Mouse (Mus musculus): ENCODE results near the gene Gpr183. TPM values are rescaled to one million over a fixed set of nuclear protein-coding genes. Genes with fewer than 3 reads are reported as not detected.

Gene Gpr183
- polyA plus RNA-seq, 1 experiment: not detected

DNA sequence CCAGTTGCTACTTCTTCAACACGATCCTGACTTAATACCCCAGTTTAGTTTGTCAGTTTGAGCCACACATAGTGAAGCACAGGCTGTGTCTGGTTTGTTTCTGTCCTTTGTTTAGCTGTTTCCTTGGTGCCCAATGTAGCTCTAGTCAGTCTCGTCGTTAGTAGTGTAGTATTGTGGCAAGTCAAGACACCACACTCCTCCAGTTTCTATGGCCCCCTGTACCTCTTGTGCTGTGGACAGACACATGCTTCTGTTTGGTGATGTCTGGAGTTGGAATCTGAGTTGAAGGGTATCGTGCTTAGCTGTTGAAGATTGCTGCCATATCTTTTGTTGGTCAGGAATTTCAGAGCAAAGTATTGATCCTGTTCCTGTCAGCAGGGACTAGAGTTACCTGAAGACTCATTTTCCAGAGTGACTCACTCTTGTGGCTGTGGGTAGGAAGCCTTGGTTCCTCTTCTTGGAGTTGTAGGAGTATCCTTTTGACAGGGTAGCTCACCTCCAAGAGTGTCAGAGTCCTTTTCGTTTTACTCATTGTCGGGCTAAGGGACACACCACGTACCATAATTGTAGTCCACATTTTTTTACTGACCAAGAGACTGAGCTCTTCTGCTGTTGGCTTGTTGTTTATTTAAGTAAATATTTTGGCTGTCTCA is 34.1 kb downstream of the Gpr183 start:
- H3K27ac ChIP-seq (ENCODE audit: insufficient read depth, low read length): 0 out of 2 replicates have a peak overlapping the region, but pooled peaks have one; percentile 9

DNA sequence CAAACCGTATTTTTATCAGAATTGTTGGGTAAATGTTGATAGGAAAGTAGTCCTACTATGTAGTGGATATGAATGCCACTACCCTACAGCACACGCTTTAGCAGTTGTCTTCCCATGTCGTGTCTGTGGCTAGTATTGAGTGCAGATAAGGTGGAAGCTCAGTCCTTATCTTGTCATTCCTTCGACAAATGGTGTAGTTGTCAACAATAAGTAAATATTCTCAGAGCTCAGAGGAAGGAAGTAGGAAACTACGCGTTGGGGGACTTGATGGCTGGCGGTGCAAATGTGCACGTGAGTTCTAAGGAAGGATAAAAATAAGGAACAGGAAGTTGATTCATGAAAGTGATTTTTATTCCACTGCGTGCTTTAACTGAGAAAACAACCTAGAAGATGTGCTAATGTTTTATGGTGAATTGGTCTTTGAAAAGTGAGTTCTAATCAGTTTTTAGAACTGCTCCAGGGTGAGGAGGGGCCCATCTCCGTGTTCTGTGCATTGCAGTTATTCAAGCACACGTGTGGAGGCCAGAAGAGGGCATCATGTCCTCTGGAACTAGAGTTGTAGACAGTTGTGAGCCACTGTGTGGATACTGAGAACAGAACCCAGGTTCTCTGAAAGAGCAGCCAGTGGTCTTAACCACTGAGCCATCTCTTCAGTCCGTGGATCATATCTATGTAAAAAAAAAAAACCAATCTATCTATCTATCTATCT is 35.6 kb downstream of the Gpr183 start:
- H3K9me3 ChIP-seq (replicated peaks; ENCODE audit: control insufficient read depth, insufficient read depth, low read length, poor library complexity, severe bottlenecking): no peaks in the 10 kb centered on the region
- no peak overlapping the region for H3K27ac ChIP-seq (ENCODE audit: insufficient read depth, low read length)
- no peak for TF ChIP-seq EP300 (IDR thresholded peaks at IDR 0.05; ENCODE audit: insufficient read depth, low read depth, low read length)
- no peak for TF ChIP-seq CTCF (IDR thresholded peaks at IDR 0.05; ENCODE audit: low read depth, low read length)
- TF ChIP-seq POLR2A (IDR thresholded peaks at IDR 0.05; ENCODE audit: insufficient read depth, low read length): no peak
- H3K27me3 ChIP-seq (ENCODE audit: control insufficient read depth, insufficient read depth, low read length, poor library complexity, severe bottlenecking): no peaks in the 10 kb centered on the region
- H3K4me1 ChIP-seq (ENCODE audit: control insufficient read depth, insufficient read depth, low read length): peaks cover 3% of the 10 kb centered on the region
- H3K9ac ChIP-seq (ENCODE audit: low read depth, poor library complexity, severe bottlenecking): no peak overlapping the region
- no peak overlapping the region for H3K4me3 ChIP-seq (ENCODE audit: low read depth, low read length)
- H3K36me3 ChIP-seq (ENCODE audit: control insufficient read depth, insufficient read depth, low read length, poor library complexity, severe bottlenecking): no peaks in the 10 kb centered on the region

More for the DNA sequence above, 34.1 kb downstream of the Gpr183 start:
- Histone ChIP-seq H3K27me3 (ENCODE audit: control insufficient read depth, insufficient read depth, low read length, poor library complexity, severe bottlenecking) (no peaks in the 10 kb centered on the region), H3K36me3 (ENCODE audit: control insufficient read depth, insufficient read depth, low read length, poor library complexity, severe bottlenecking) (no peaks in the 10 kb centered on the region), H3K9me3 (replicated peaks; ENCODE audit: control insufficient read depth, insufficient read depth, low read length, poor library complexity, severe bottlenecking) (peaks cover 4% of the 10 kb centered on the region; the same call in 1 of the 2 replicates), H3K9ac (ENCODE audit: low read depth, poor library complexity, severe bottlenecking) (no peak overlapping the region), H3K4me3 (ENCODE audit: low read depth, low read length) (no peak overlapping the region), H3K4me1 (ENCODE audit: control insufficient read depth, insufficient read depth, low read length) (peaks cover 3% of the 10 kb centered on the region)
- TF ChIP-seq CTCF (IDR thresholded peaks at IDR 0.05; ENCODE audit: low read depth, low read length) (no peak), EP300 (IDR thresholded peaks at IDR 0.05; ENCODE audit: insufficient read depth, low read depth, low read length) (no peak), POLR2A (IDR thresholded peaks at IDR 0.05; ENCODE audit: insufficient read depth, low read length) (no peak)

DNA sequence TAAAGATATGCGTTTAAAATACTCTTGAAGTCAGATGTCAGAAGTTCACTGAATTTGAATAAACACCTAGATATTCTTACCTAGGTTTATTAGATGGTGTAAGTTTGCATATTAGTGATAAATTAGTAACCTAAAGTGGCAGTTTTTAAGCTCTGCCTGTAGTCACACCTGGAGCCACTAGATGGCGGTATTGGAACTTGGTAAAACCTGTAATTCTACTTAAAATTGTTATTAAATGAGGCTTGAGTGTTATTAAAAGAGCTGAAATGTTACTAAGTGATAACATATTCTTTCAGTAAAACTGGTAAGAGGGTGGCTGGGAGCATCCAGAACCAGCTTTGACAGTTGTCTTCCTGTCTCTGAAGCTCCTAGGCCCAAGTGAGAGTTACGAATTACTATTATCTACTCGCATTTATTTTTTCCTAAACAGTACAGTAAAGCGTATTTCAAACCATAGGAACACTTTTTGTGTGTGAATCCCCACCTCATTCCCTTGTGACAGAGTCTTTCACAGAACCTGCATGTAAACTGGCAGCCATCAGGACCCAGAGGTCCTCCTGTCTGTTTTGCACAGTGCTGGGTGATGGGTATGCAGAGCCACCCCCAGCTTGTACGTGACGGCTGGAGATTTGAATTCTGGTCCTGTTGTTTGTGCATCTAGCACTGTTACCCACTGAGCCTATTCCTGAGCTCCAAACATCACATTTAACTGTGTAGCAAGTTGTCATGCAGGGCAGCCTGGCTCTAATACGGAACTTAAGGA is 36.4 kb downstream of the Gpr183 start:
- no peak overlapping the region for H3K9ac ChIP-seq (ENCODE audit: low read depth, poor library complexity, severe bottlenecking)
- no peaks in the 10 kb centered on the region for H3K36me3 ChIP-seq (ENCODE audit: control insufficient read depth, insufficient read depth, low read length, poor library complexity, severe bottlenecking)
- H3K27me3 ChIP-seq (ENCODE audit: control insufficient read depth, insufficient read depth, low read length, poor library complexity, severe bottlenecking): no peaks in the 10 kb centered on the region
- no peaks in the 10 kb centered on the region for H3K9me3 ChIP-seq (replicated peaks; ENCODE audit: control insufficient read depth, insufficient read depth, low read length, poor library complexity, severe bottlenecking)
- peaks cover 3% of the 10 kb centered on the region for H3K4me1 ChIP-seq (ENCODE audit: control insufficient read depth, insufficient read depth, low read length)
- H3K4me3 ChIP-seq (ENCODE audit: low read depth, low read length): no peak overlapping the region
- H3K27ac ChIP-seq (ENCODE audit: insufficient read depth, low read length): no peak overlapping the region
- no peak for TF ChIP-seq POLR2A (IDR thresholded peaks at IDR 0.05; ENCODE audit: insufficient read depth, low read length)
- no peak for TF ChIP-seq EP300 (IDR thresholded peaks at IDR 0.05; ENCODE audit: insufficient read depth, low read depth, low read length)
- TF ChIP-seq CTCF (IDR thresholded peaks at IDR 0.05; ENCODE audit: low read depth, low read length): peak; percentile 13

DNA sequence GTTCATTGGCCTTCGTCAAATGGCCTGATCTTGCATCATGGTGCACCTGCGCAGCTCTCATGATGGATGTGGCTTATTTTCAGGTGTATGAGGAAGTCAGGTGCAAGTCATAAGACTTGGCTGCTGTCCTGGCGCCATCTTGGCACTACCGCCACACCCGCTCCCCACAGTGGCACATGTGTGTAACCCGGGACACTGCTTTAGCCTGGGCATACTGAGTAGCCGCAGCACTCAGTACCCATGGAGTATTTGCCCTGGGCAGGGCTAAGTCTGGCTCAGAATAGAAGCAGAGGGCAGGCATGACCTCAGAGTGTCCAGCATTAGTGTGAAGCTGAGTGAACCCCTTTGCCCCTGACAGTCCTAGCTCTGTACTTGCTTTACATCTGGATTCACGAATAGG is 37.5 kb downstream of the Gpr183 start:
- Histone ChIP-seq H3K4me3 (ENCODE audit: low read depth, low read length) (no peak overlapping the region), H3K27ac (ENCODE audit: insufficient read depth, low read length) (no peak overlapping the region), H3K4me1 (ENCODE audit: control insufficient read depth, insufficient read depth, low read length) (peaks cover 3% of the 10 kb centered on the region), H3K9ac (ENCODE audit: low read depth, poor library complexity, severe bottlenecking) (no peak overlapping the region), H3K36me3 (ENCODE audit: control insufficient read depth, insufficient read depth, low read length, poor library complexity, severe bottlenecking) (no peaks in the 10 kb centered on the region), H3K9me3 (replicated peaks; ENCODE audit: control insufficient read depth, insufficient read depth, low read length, poor library complexity, severe bottlenecking) (no peaks in the 10 kb centered on the region), H3K27me3 (ENCODE audit: control insufficient read depth, insufficient read depth, low read length, poor library complexity, severe bottlenecking) (no peaks in the 10 kb centered on the region)
- TF ChIP-seq CTCF (IDR thresholded peaks at IDR 0.05; ENCODE audit: low read depth, low read length) (no peak), EP300 (IDR thresholded peaks at IDR 0.05; ENCODE audit: insufficient read depth, low read depth, low read length) (no peak), POLR2A (IDR thresholded peaks at IDR 0.05; ENCODE audit: insufficient read depth, low read length) (no peak)

DNA sequence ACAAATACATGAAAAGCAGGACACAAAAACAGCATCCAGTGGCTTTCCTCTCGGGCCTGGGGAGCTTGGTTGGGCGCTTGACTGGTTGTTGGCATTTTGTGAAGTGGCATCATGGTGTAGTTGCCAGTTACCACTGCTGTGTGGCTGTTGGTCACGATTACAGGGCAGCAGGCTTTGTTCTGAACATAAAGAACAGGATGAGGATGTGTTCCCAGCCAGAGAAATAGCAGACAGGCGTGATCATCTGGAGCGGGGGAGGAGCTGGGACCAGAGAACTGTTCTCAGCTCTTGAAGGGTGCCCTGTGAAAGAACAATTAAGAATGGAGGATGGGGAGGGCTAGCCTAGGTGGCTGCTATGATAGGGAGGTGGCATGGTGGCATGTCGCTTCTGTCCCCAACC is 38.1 kb downstream of the Gpr183 start:
- H3K27ac ChIP-seq (ENCODE audit: insufficient read depth, low read length): no peak overlapping the region
- H3K4me1 ChIP-seq (ENCODE audit: control insufficient read depth, insufficient read depth, low read length): peaks cover 3% of the 10 kb centered on the region
- H3K4me3 ChIP-seq (ENCODE audit: low read depth, low read length): no peak overlapping the region
- no peaks in the 10 kb centered on the region for H3K36me3 ChIP-seq (ENCODE audit: control insufficient read depth, insufficient read depth, low read length, poor library complexity, severe bottlenecking)
- no peak overlapping the region for H3K9ac ChIP-seq (ENCODE audit: low read depth, poor library complexity, severe bottlenecking)
- TF ChIP-seq EP300 (IDR thresholded peaks at IDR 0.05; ENCODE audit: insufficient read depth, low read depth, low read length) (no peak), CTCF (IDR thresholded peaks at IDR 0.05; ENCODE audit: low read depth, low read length) (no peak), POLR2A (IDR thresholded peaks at IDR 0.05; ENCODE audit: insufficient read depth, low read length) (no peak)
- no peaks in the 10 kb centered on the region for H3K9me3 ChIP-seq (replicated peaks; ENCODE audit: control insufficient read depth, insufficient read depth, low read length, poor library complexity, severe bottlenecking)
- no peaks in the 10 kb centered on the region for H3K27me3 ChIP-seq (ENCODE audit: control insufficient read depth, insufficient read depth, low read length, poor library complexity, severe bottlenecking)
